Mouse (Mus musculus) forebrain, embryonic 11.5 days (tissue): ENCODE data around the gene Gm20388. TPM values are rescaled to one million over a fixed set of nuclear protein-coding genes. Genes with fewer than 3 reads are reported as not detected.

Source experiments
- ATAC-seq: fragments of 200-750 bp; cut with Nextera tagmentation; replicated peaks from 2 replicates; pipeline ENCODE4 v1.8.0; 2017; ENCODE audit warnings: moderate TSS enrichment; ENCODE audit not compliant: low FRiP score
- DNase-seq: peaks from one replicate; pipeline ENCODE4 v3.0.0-alpha.2; 2017; ENCODE audit warnings: low spot score
- H3K27ac ChIP-seq: fragments of 300-500 bp; sonication (generic); 2 replicates; pipeline ENCODE4 v1.5.1; 2014; ENCODE audit warnings: low read depth, low read length
- H3K27me3 ChIP-seq: fragments of 300-500 bp; sonication (generic); 2 replicates; pipeline ENCODE4 v1.6.1; 2014; ENCODE audit warnings: mild to moderate bottlenecking, low read length, mixed read lengths; ENCODE audit not compliant: control insufficient read depth, insufficient read depth
- H3K36me3 ChIP-seq: fragments of 300-500 bp; sonication (generic); 2 replicates; pipeline ENCODE4 v1.6.1; 2014; ENCODE audit warnings: mild to moderate bottlenecking, low read length, moderate library complexity, mixed read lengths; ENCODE audit not compliant: control insufficient read depth, insufficient read depth
- H3K4me1 ChIP-seq: fragments of 300-500 bp; sonication (generic); replicated peaks from 2 replicates; pipeline ENCODE4 v1.6.1; 2014; ENCODE audit warnings: low read length, mixed read lengths; ENCODE audit not compliant: control insufficient read depth, insufficient read depth
- H3K4me2 ChIP-seq: fragments of 300-500 bp; sonication (generic); 2 replicates; pipeline ENCODE4 v1.6.1; 2014; ENCODE audit warnings: low read depth, mild to moderate bottlenecking, low read length, moderate library complexity, mixed read lengths; ENCODE audit not compliant: severe bottlenecking
- H3K4me3 ChIP-seq: fragments of 300-500 bp; sonication (generic); 2 replicates; pipeline ENCODE4 v1.5.1; 2014; ENCODE audit warnings: low read depth, low read length
- H3K9ac ChIP-seq: fragments of 300-500 bp; sonication (generic); 2 replicates; pipeline ENCODE4 v1.6.1; 2014; ENCODE audit warnings: low read length
- H3K9me3 ChIP-seq: fragments of 300-500 bp; sonication (generic); 2 replicates; pipeline ENCODE4 v1.6.1; 2016; ENCODE audit warnings: low read length, mixed read lengths; ENCODE audit not compliant: control insufficient read depth
- WGBS: fragments of 180-500 bp; shearing (Covaris S2); extraction: QIAGEN DNeasy Blood & Tissue Kit; methylation state at CpG from one replicate; pipeline ENCODE4 v1.1.7; 2014; 5-methylcytosine and 5-hydroxymethylcytosine counted together
- polyA plus RNA-seq: library from polyadenylated mRNA; unstranded; fragments of >200 nt; fragmentation: Nextera tagmentation; extraction: Ambion mirVana; gene quantifications from 2 replicates; pipeline ENCODE4 v1.2.1, GENCODE M21; 2014

Gene Gm20388
- polyA plus RNA-seq, 1 experiment from 2014 or later, result not detected

DNA sequence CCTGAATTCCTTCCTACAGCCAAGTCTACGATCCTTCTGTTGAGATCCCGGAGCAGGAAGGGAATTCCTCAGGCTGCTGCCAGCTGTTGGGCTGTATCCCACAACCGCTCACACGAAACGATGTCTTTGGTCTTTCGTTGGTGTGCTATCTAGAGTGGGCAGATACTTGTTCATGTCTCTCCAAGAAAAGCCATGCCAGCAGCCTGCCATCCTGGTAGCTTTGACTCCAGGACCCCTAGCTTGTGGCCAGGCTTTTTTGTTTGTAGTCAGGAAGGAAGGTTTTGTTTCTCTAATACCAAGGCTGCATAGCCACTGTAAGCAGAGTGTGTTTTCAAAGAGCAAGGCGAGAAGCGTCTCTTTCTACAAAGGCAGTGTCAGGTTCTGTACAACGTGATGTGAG lies 193.3 kb downstream of the Gm20388 start:
- 92% methylated on average over 9 of the region's 9 CpGs for WGBS
- no peak overlapping the region for H3K4me2 ChIP-seq

DNA sequence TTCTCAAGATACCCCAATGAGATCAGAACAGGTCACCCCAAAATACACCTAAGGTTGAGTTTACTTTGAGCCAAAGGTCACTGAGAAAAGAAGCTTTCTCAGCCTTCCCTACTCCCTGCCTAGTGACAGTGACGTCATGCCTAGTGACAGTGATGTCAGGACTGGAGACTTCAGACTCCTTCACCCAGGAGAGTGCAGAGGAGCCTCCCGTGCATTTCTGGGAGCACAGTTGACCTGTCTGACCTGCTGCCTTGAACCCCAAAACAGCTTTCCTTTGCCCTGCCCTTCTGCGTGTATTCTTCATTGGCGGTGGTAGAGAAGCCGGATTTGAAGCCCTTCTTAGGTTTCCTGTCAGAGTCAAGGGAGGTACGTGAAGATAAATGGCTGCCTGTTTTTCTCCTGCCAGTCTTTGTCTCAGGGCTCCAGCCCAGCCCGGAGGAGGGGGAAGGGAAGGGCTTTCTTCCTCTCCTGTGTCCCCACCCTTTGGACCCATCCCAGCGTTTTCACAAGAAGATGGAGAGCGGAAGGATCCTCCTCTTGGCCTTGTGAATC lies 194.2 kb downstream of the Gm20388 start:
- no peak overlapping the region for H3K27ac ChIP-seq
- H3K4me1 ChIP-seq, result peaks cover 8% of the 10 kb centered on the region
- no peak for DNase-seq
- H3K27me3 ChIP-seq, result no peaks in the 10 kb centered on the region
- no peak overlapping the region for H3K4me2 ChIP-seq
- ATAC-seq, result no peak
- no peak overlapping the region for H3K9ac ChIP-seq
- no peaks in the 10 kb centered on the region for H3K36me3 ChIP-seq
- no peaks in the 10 kb centered on the region for H3K9me3 ChIP-seq
- 70% methylated on average over 9 of the region's 9 CpGs for WGBS
- no peak overlapping the region for H3K4me3 ChIP-seq

More for the DNA sequence above, 193.3 kb downstream of the Gm20388 start:
- Histone ChIP-seq H3K9ac (no peak overlapping the region), H3K4me1 (peaks cover 11% of the 10 kb centered on the region), H3K36me3 (no peaks in the 10 kb centered on the region), H3K9me3 (no peaks in the 10 kb centered on the region), H3K27ac (no peak overlapping the region), H3K4me3 (no peak overlapping the region), H3K27me3 (no peaks in the 10 kb centered on the region)
- DNase-seq (no peak), ATAC-seq (no peak)

DNA sequence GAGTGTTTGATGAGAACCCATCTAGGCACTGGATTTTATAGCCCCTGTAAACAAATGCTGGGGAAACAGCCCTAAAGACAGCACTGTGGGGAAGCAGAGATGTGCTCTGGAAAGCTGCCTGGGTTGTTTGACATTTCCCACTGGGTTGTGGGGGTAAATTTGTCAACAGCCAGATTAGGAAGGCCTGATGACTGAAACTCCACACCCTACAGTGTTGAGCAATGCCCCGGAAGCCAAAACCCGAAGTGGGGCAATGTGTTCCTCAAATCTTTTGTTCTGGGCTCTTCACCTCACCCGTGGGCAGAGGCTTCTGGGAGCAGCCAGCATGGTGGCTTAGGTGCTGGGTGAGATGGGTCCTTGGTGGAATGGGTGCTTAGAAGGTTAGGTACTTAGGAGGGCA lies 198.5 kb downstream of the Gm20388 start:
- DNase-seq, result no peak
- H3K27me3 ChIP-seq, result no peaks in the 10 kb centered on the region
- no peak overlapping the region for H3K4me2 ChIP-seq
- H3K9ac ChIP-seq, result no peak overlapping the region
- no peak overlapping the region for H3K27ac ChIP-seq
- WGBS, result 64% methylated on average over 3 of the region's 3 CpGs
- ATAC-seq, result no peak
- H3K4me3 ChIP-seq, result no peak overlapping the region
- no peaks in the 10 kb centered on the region for H3K9me3 ChIP-seq
- peaks cover 6% of the 10 kb centered on the region; the same call in 1 of the 2 replicates for H3K4me1 ChIP-seq
- no peaks in the 10 kb centered on the region for H3K36me3 ChIP-seq

DNA sequence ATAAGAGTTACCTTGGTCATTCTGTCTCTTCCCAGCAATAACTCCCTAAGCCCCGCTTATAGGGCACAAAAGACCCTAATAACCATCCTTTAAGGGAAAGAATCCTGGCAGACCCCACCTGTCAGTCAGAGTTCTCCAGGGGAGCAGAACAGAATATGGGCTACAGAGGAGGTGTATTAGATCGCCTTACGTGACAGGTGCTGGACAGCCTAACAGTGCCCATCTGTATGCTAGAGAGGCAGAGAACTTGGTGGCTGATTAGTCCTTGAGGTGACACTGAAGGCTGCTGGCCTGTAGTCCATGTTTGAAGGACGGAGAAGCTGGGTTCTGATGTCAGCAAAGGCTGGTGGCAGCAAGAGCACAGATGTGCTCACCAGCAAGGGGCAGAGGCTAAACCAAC lies 200.3 kb downstream of the Gm20388 start:
- Histone ChIP-seq H3K4me3 (no peak overlapping the region), H3K36me3 (no peaks in the 10 kb centered on the region), H3K4me2 (no peak overlapping the region), H3K27ac (no peak overlapping the region), H3K27me3 (peaks cover 13% of the 10 kb centered on the region), H3K4me1 (peaks cover 10% of the 10 kb centered on the region), H3K9ac (no peak overlapping the region), H3K9me3 (no peaks in the 10 kb centered on the region)
- WGBS, result 90% methylated on average over 4 of the region's 4 CpGs
- DNase-seq (no peak), ATAC-seq (no peak)

DNA sequence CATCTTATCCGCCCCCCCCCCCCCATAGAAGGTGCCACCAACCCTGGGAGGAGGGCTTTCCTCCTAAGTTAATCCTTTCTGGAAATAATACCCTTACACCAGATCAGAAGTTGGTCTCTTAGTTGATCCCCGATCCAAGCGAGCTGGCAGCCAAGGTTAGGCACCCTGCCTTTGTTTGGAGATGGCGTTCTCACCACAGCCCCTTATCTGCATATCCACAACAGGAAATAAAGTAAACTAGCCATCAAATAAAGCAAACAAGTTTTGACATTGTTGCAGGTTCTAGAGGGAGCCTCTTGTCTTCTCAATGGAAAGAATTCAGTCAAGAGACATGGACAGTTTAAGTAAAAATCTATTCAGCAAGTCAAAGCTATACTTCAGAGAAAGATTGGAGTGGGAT lies 200.7 kb downstream of the Gm20388 start:
- no peak overlapping the region for H3K27ac ChIP-seq
- H3K4me2 ChIP-seq, result no peak overlapping the region
- peaks cover 15% of the 10 kb centered on the region for H3K27me3 ChIP-seq
- H3K4me3 ChIP-seq, result no peak overlapping the region
- 70% methylated on average over 4 of the region's 4 CpGs for WGBS
- no peak for DNase-seq
- H3K9me3 ChIP-seq, result no peaks in the 10 kb centered on the region
- H3K36me3 ChIP-seq, result no peaks in the 10 kb centered on the region
- H3K4me1 ChIP-seq, result peaks cover 10% of the 10 kb centered on the region
- no peak for ATAC-seq
- no peak overlapping the region for H3K9ac ChIP-seq

- Histone ChIP-seq H3K4me2 (no peak overlapping the region), H3K27ac (no peak overlapping the region), H3K27me3 (peaks cover 18% of the 10 kb centered on the region), H3K36me3 (no peaks in the 10 kb centered on the region), H3K9ac (no peak overlapping the region), H3K4me3 (no peak overlapping the region), H3K9me3 (no peaks in the 10 kb centered on the region), H3K4me1 (peaks cover 10% of the 10 kb centered on the region)
- WGBS, result 89% methylated on average over 5 of the region's 5 CpGs
- no peak for ATAC-seq
- no peak for DNase-seq
Observed at GRCm38 (mm10) chr8:120112535-120112934, 201.9 kb downstream of the Gm20388 start.

GRCm38 (mm10) chr8:120113306-120113705 lies 202.7 kb downstream of the Gm20388 start:
- no peak for DNase-seq
- no peak; the same call in 1 of the 2 replicates for ATAC-seq
- 7% methylated on average over 10 of the region's 10 CpGs for WGBS

DNA sequence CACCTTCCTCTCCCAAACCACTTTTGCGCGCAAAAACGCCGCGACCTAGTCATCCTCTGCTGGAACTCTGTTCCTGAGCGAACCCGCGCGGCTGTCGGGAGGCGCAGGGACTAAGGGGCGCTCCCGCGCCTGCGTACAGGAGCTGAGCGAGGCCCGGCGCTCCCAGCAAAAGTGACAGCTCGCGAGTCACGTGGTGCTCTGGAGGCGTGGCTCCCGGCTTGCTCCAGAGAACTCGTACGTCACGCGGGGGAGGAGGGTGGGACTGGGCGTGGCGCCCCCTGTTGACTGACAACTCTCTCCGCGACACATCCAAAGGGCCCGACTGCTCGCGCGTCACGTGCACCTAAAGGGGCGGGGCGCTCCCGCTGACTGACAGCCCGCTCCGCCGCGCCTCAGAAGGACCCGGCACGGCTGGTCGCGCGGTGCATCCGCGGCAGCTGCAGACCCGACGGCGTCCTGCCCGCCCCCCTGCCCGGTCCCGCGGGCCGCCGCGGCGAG lies 203.2 kb downstream of the Gm20388 start, which contains the start of gene 6430548M08Rik:
6430548M08Rik (plus strand) TSS at position 395 of the 498 bp plus-strand sequence.
- Histone ChIP-seq H3K27ac (peak within 1 kb of the TSS; percentile 67), H3K4me2 (peak within 1 kb of the TSS; percentile 89), H3K9ac (peak within 1 kb of the TSS; percentile 74), H3K4me1 (peaks cover 10% of the 10 kb centered on the region), H3K27me3 (peaks cover 18% of the 10 kb centered on the region), H3K36me3 (no peaks in the 10 kb centered on the region), H3K4me3 (peak within 1 kb of the TSS; percentile 63), H3K9me3 (no peaks in the 10 kb centered on the region)
- peak; percentile 96 for ATAC-seq
- WGBS, result under 1% methylated on average over 61 of the region's 61 CpGs
- peak; percentile 100 for DNase-seq

More at GRCm38 (mm10) chr8:120113306-120113705, 202.7 kb downstream of the Gm20388 start:
- H3K9me3 ChIP-seq, result no peaks in the 10 kb centered on the region
- H3K4me1 ChIP-seq, result peaks cover 10% of the 10 kb centered on the region
- no peaks in the 10 kb centered on the region for H3K36me3 ChIP-seq
- peak overlapping the region; percentile 79 for H3K4me2 ChIP-seq
- H3K27ac ChIP-seq, result peak overlapping the region; percentile 67
- peaks cover 18% of the 10 kb centered on the region for H3K27me3 ChIP-seq
- peak overlapping the region; percentile 63 for H3K9ac ChIP-seq
- peak overlapping the region; percentile 40 for H3K4me3 ChIP-seq

DNA sequence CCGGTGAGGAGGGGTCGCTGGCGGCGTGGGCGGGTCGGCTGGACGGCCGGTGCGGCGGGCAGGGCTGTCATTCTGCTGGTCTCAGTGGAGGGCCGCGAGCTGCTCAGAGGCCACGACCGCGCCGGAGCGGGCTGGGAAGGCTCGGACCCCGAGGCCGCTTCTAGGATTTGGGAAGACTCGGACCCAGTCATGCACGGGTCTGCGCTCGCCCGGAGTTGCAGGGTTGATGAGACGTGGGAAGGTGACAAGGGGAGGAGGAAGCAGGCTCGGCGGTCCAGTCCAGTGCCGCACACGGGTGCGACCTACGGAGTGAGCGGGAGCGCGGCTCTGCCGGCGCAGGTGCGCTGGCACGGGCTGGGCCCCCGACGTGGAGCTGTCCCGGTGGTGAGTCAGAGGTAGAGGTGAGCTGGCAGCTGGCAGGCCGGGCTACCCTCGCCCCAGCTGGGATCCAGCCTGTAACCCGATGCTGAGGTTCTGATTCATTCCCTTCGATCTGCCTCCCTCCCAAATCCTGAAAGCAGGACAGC lies 203.7 kb downstream of the Gm20388 start:
- H3K27me3 ChIP-seq, result peaks cover 18% of the 10 kb centered on the region
- peak overlapping the region; percentile 74 for H3K9ac ChIP-seq
- H3K4me3 ChIP-seq, result peak overlapping the region; percentile 63
- peak overlapping the region; percentile 89 for H3K4me2 ChIP-seq
- no peak overlapping the region for H3K27ac ChIP-seq
- no peaks in the 10 kb centered on the region for H3K9me3 ChIP-seq
- H3K4me1 ChIP-seq, result peaks cover 10% of the 10 kb centered on the region
- no peak for DNase-seq
- WGBS, result 3% methylated on average over 43 of the region's 46 CpGs
- H3K36me3 ChIP-seq, result no peaks in the 10 kb centered on the region
- peak; percentile 73; the same call in 1 of the 2 replicates for ATAC-seq
